Mouse (Mus musculus) MEL (cell line): Measurements from ENCODE around the gene a. TPM values are rescaled to one million over a fixed set of nuclear protein-coding genes. Genes with fewer than 3 reads are reported as not detected.

Experiments used
- DNase-seq: peaks from one replicate; pipeline ENCODE4 v3.0.0; 2011; ENCODE audit warnings: low read depth, low spot score
- H3K27ac ChIP-seq: 2 replicates; pipeline ENCODE4 v1.5.1; 2012; ENCODE audit warnings: low read depth, mild to moderate bottlenecking, control low read depth, low read length, moderate library complexity; ENCODE audit not compliant: control insufficient read depth
- H3K27me3 ChIP-seq, 2 experiments: fragments of 150-350 bp in 1 of 2; sonication (generic) in 1 of 2; 2 replicates each; pipeline ENCODE4 v1.6.1; 2012; ENCODE audit warnings: low read length in 2 of 2, mild to moderate bottlenecking in 2 of 2, improper control_type of control experiment in 1 of 2, moderate library complexity in 1 of 2; ENCODE audit not compliant: insufficient read depth in 2 of 2, control insufficient read depth in 1 of 2
- H3K36me3 ChIP-seq, 2 experiments: 2 replicates each; pipeline ENCODE4 v1.6.1; 2012 to 2014; ENCODE audit warnings: low read length in 2 of 2, improper control_type of control experiment in 1 of 2, inconsistent platforms in 1 of 2, mild to moderate bottlenecking in 1 of 2; ENCODE audit not compliant: insufficient read depth in 2 of 2, control insufficient read depth in 1 of 2
- H3K4me1 ChIP-seq, 2 experiments: fragments of 150-350 bp in 1 of 2; sonication (generic) in 1 of 2; 2 replicates each; pipeline ENCODE4 v1.6.1; 2012; ENCODE audit warnings: low read length in 2 of 2, improper control_type of control experiment in 1 of 2, mild to moderate bottlenecking in 1 of 2; ENCODE audit not compliant: insufficient read depth in 2 of 2, control insufficient read depth in 1 of 2
- H3K4me3 ChIP-seq, 2 experiments: fragments of 150-350 bp in 1 of 2; sonication (generic) in 1 of 2; 2 replicates each; pipeline ENCODE4 v1.5.1; 2012; ENCODE audit warnings: low read depth in 2 of 2, low read length in 2 of 2, mild to moderate bottlenecking in 2 of 2, moderate library complexity in 2 of 2, control low read depth in 1 of 2, improper control_type of control experiment in 1 of 2; ENCODE audit not compliant: control insufficient read depth in 1 of 2, insufficient read depth in 1 of 2
- H3K79me2 ChIP-seq: 2 replicates; pipeline ENCODE4 v1.6.1; 2012; ENCODE audit warnings: mild to moderate bottlenecking, low read length, moderate library complexity; ENCODE audit not compliant: control insufficient read depth, poor library complexity, insufficient read depth
- H3K9ac ChIP-seq: 2 replicates; pipeline ENCODE4 v1.6.1; 2012; ENCODE audit warnings: low read depth, mild to moderate bottlenecking, control low read depth, low read length, moderate library complexity; ENCODE audit not compliant: control insufficient read depth, poor library complexity, severe bottlenecking
- H3K9me3 ChIP-seq: fragments of 150-350 bp; sonication (generic); replicated peaks from 2 replicates; pipeline ENCODE4 v1.6.1; 2012; ENCODE audit warnings: mild to moderate bottlenecking, low read length, improper control_type of control experiment, moderate library complexity; ENCODE audit not compliant: insufficient read depth
- E2F4 ChIP-seq: IDR thresholded peaks from 2 replicates; pipeline ENCODE4 v1.6.1; 2011; ENCODE audit warnings: low read depth, low read length, improper control_type of control experiment, borderline replicate concordance
- ETS1 ChIP-seq: IDR thresholded peaks from 2 replicates; pipeline ENCODE4 v1.6.1; 2012; ENCODE audit warnings: low read depth, mild to moderate bottlenecking, inconsistent platforms, low read length, improper control_type of control experiment, moderate library complexity
- MAX ChIP-seq: IDR thresholded peaks from 2 replicates; pipeline ENCODE4 v1.6.1; 2011; ENCODE audit warnings: low read length, improper control_type of control experiment
- MAZ ChIP-seq: IDR thresholded peaks from 2 replicates; pipeline ENCODE4 v1.6.1; 2012; ENCODE audit warnings: low read depth, mild to moderate bottlenecking, inconsistent platforms, low read length, improper control_type of control experiment
- MYB ChIP-seq: IDR thresholded peaks from 2 replicates; pipeline ENCODE4 v1.6.1; 2011; ENCODE audit warnings: mild to moderate bottlenecking, low read depth, low read length, improper control_type of control experiment
- POLR2AphosphoS5 ChIP-seq: IDR thresholded peaks from 2 replicates; pipeline ENCODE4 v1.6.1; 2012; ENCODE audit warnings: low read depth, borderline replicate concordance, mild to moderate bottlenecking, inconsistent platforms, low read length, moderate library complexity, mixed read lengths
- RAD21 ChIP-seq: IDR thresholded peaks from 2 replicates; pipeline ENCODE4 v1.6.1; 2011; ENCODE audit warnings: mild to moderate bottlenecking, low read depth, low read length, improper control_type of control experiment
- ZMIZ1 ChIP-seq: IDR thresholded peaks from 2 replicates; pipeline ENCODE4 v1.6.1; 2012; ENCODE audit warnings: low read depth, mild to moderate bottlenecking, inconsistent platforms, low read length, improper control_type of control experiment, moderate library complexity
- ZNF384 ChIP-seq: IDR thresholded peaks from 2 replicates; pipeline ENCODE4 v1.6.1; 2012; ENCODE audit warnings: low read depth, mild to moderate bottlenecking, inconsistent platforms, low read length, improper control_type of control experiment
- polyA plus RNA-seq, 2 experiments: library from polyadenylated mRNA; stranded (reverse) in 1 of 2; unstranded in 1 of 2; fragments of >175 nt in 1 of 2; fragments of >200 nt in 1 of 2; gene quantifications; 2 replicates each; pipeline versions ENCODE4 v1.2.1 to v1.2.4; 2012; ENCODE audit warnings: low replicate concordance in 2 of 2, low read depth in 1 of 2; ENCODE audit not compliant: insufficient read length in 2 of 2, insufficient read depth in 1 of 2, missing spikeins in 1 of 2
- total RNA-seq: library from RNA; depleted of rRNA; stranded (reverse); fragments of 300-350 nt; gene quantifications from 2 replicates; pipeline ENCODE4 v1.2.3, GENCODE M21; 2012

The a gene
- total and polyA plus RNA-seq, 3 experiments: not detected

GRCm38 (mm10) chr2:154863672-154864071, 72.5 kb downstream of the a start:
- H3K27me3 ChIP-seq: no peaks in the 10 kb centered on the region
- no peak for DNase-seq
- H3K36me3 ChIP-seq: peaks cover 0 to 34% of the 10 kb centered on the region in 2 experiments; a peak in 2 of 4 replicates
- H3K79me2 ChIP-seq: no peaks in the 10 kb centered on the region
- H3K4me3 ChIP-seq: no peak overlapping the region
- H3K9ac ChIP-seq: no peak overlapping the region
- no peak overlapping the region for H3K27ac ChIP-seq
- H3K4me1 ChIP-seq: no peaks in the 10 kb centered on the region
- H3K9me3 ChIP-seq: no peaks in the 10 kb centered on the region
- TF ChIP-seq MYB (no peak), ETS1 (no peak)

- DNase-seq: no peak
- Histone ChIP-seq H3K9me3 (no peaks in the 10 kb centered on the region), H3K27ac (no peak overlapping the region), H3K36me3 (peaks cover 0 to 25% of the 10 kb centered on the region in 2 experiments; a peak in 2 of 4 replicates), H3K4me1 (no peaks in the 10 kb centered on the region), H3K79me2 (no peaks in the 10 kb centered on the region), H3K4me3 (no peak overlapping the region), H3K27me3 (no peaks in the 10 kb centered on the region), H3K9ac (no peak overlapping the region)
- no peak for TF ChIP-seq MAX
- no peak for TF ChIP-seq MAZ
- no peak for TF ChIP-seq POLR2AphosphoS5
- no peak for TF ChIP-seq RAD21
- TF ChIP-seq E2F4: no peak
- TF ChIP-seq ZMIZ1: no peak
Observed at GRCm38 (mm10) chr2:154865696-154866095, 74.5 kb downstream of the a start.

GRCm38 (mm10) chr2:154868106-154868505, 76.9 kb downstream of the a start:
- no peaks in the 10 kb centered on the region for H3K27me3 ChIP-seq
- no peak overlapping the region for H3K27ac ChIP-seq
- TF ChIP-seq ZNF384: no peak
- peaks cover 0 to 23% of the 10 kb centered on the region in 2 experiments; a peak in 2 of 4 replicates for H3K36me3 ChIP-seq
- no peak overlapping the region for H3K4me3 ChIP-seq
- no peaks in the 10 kb centered on the region for H3K79me2 ChIP-seq
- H3K9ac ChIP-seq: no peak overlapping the region
- no peaks in the 10 kb centered on the region for H3K4me1 ChIP-seq
- no peak for DNase-seq
- H3K9me3 ChIP-seq: no peaks in the 10 kb centered on the region
